Mouse (Mus musculus): ENCODE measurements around the gene Cyth1.

Cyth1 gene

DNA sequence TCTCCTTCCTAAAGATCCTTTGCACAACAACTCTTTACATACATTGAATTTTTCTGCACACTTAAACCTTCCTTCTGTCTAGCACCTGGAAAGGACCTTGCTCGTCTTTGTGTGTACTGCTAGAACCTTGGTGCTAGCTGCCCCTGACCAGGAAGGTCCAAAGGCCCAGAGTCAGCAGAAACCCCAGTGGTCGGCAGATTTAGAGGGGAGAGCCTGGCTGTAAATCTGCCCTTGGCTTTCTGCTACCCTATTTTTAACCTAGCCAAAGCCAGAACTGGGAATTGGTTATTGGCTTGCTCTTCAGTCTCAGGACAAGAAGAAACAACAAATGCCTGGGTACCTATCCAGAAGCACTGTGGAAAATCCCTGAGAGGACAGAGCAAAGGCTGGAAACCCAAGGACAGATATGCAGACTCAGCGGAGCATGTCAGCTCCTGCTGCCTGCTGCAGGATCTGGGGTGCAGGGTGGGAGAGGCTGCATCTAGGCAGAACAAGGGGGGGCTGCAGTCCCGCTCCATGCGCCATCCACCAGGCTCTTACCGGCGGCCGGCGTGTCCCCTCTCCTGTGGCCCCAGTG is 46.5 kb downstream of the Cyth1 start:
- no peak for DNase-seq (ENCODE audit: extremely low spot score, low read depth, low spot score)

- DNase-seq (ENCODE audit: extremely low spot score, low read depth, low spot score) = no peak
These were observed 47.3 kb downstream of the Cyth1 start for GRCm38 (mm10) chr11:118200834-118201830.

GRCm38 (mm10) chr11:118198296-118198600 is 50.1 kb downstream of the Cyth1 start:
- DNase-seq (ENCODE audit: extremely low spot score, low read depth, low spot score) = no peak

GRCm38 (mm10) chr11:118197508-118198295 is 50.7 kb downstream of the Cyth1 start:
- no peak for DNase-seq (ENCODE audit: extremely low spot score, low read depth, low spot score)

DNA sequence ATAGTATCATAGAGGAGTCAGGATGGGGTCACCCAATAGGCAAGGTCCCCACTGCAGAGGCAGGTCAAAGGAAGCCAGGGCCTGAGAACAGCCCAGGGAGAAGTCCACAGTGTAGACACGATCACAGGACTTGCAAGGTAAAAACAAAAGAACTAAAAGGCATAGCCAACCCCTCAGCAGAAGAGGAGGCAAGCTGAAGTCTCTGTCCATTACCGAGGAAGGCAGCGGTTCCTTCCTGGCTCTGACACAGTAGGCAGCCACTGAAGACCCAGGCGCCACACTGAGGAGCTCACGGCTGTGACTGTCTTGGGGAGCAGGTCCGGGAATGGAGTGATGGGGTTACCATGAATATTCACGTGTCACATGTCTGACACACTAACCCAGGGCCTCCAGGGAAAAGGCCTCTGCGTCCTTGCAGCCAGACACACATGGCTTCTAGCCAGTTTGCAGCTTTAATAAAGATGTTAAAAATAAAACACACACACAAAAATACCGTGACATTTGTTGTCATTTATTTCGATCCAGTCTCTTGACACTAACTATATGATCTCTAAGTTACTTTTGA is 51.5 kb downstream of the Cyth1 start:
- no peak for DNase-seq (ENCODE audit: extremely low spot score, low read depth, low spot score)

DNA sequence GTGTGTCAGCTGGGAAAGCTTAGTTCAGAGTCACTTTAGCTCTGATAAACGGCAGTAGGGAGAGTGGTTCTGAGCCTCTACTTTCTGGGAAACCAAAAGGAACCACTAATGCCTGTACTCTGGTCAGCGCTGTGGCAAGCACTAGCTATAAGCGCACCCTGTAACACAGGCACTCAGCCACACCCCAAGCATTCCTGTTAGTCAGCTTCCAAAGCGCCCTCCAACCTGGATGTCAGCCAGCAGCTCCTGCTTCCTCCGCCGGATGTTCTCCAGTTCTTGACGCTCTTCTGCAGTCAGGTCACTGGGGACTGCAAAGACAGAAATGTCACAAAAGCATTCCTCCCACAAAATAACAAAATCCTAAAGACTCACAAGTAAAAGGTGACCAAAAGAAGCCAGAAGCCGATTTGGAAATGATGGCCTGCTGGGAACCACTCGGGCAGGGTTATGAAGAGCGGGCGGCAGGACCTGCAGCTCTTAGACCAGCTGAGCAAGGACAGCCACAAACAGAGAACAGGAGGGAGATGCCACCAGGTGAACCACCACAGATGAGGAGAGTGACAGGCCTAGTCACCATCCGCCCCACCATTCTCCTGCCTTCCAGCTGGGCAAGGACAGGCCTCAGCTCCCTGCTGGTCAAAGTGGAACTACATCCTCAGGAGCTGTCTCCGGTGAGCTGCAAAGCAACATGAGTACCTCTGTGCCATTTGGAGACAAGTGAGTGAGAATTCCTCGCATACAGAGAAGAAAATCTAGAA is 54.8 kb downstream of the Cyth1 start:
- no peak for DNase-seq (ENCODE audit: extremely low spot score, low read depth, low spot score)

GRCm38 (mm10) chr11:118192973-118193372 is 55.4 kb downstream of the Cyth1 start:
- DNase-seq (ENCODE audit: extremely low spot score, low read depth, low spot score) = no peak

DNA sequence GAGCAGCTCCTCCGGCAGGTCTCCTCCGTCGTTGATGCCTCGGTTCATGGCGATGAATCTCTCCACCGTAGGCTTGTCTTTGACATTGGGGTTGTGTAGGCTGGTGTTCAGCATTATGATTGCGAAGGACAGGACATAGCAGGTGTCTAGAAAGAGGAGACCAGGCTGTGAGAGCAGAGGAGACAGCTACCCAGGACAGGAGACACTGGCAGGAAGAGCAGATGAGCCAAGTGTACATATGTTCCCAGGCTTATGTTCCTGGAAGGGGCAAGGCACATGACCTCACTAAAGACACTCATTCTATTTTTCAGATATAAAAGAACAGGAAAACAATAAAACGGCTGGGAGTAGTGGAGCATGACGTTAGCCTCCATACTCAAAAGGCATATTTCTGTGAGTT is 65.6 kb downstream of the Cyth1 start:
- DNase-seq (ENCODE audit: extremely low spot score, low read depth, low spot score) = no peak

- no peak for DNase-seq (ENCODE audit: extremely low spot score, low read depth, low spot score)
These were observed 66.0 kb downstream of the Cyth1 start for GRCm38 (mm10) chr11:118182353-118182752.

DNA sequence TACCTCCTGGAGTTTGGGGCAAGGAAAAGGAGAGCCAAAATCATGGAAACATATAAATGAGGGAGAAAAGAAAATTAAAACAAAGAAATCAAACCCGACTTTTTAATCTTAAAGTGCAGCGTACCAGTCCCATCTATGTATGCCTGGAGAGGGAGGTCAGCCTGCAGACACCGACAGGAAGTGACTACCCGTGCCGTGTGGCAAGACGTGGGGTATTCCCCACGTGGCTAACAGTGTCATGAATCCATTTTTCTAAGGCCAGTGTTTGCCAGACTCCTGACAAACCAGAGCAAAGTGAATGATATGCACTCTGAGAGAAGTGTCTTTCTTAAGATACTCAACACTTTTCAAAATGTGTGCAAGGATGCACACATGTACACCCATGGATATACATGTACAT is 68.2 kb downstream of the Cyth1 start:
- no peak for DNase-seq (ENCODE audit: extremely low spot score, low read depth, low spot score)

DNA sequence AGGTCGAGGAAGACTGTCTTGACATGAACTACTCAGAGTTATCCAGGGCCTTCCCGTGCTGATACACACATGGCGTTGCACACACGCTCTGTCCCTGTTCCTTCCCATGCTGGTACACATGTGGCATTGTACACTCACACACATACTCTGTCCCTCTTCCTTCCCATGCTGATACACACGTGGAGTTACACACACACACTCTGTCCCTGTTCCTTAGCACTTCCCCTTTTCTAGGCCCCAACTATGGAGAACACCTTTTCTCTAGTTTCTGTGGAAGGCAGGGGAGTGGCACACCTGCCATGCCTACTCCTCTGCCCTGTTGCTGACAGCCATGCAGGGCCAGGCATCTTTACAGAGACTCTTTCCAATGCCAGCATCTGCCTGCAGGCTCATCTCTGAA is 70.2 kb downstream of the Cyth1 start:
- no peak for DNase-seq (ENCODE audit: extremely low spot score, low read depth, low spot score)

- DNase-seq (ENCODE audit: extremely low spot score, low read depth, low spot score) = no peak
These were observed 73.6 kb downstream of the Cyth1 start for GRCm38 (mm10) chr11:118174752-118175151.

DNA sequence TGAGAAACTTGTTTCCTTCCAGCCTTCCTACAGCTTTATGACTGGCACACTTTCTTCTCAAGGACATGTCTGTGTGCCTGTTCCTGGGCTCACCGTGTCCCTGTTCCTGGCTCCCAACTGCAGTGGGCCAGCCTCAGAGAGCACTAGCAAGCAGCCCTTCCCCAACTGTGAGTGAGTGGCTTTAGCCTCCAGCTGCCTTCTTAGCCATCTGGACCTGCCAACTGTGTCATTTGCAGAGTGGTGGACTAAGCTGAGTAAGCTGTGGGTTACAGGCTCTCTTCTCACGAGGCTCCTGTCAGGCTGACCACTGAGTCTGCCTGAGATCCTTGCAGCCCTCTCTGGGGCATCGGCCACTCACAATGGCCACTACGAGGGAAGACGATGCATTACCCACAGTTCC is 75.6 kb downstream of the Cyth1 start:
- DNase-seq (ENCODE audit: extremely low spot score, low read depth, low spot score) = no peak

DNA sequence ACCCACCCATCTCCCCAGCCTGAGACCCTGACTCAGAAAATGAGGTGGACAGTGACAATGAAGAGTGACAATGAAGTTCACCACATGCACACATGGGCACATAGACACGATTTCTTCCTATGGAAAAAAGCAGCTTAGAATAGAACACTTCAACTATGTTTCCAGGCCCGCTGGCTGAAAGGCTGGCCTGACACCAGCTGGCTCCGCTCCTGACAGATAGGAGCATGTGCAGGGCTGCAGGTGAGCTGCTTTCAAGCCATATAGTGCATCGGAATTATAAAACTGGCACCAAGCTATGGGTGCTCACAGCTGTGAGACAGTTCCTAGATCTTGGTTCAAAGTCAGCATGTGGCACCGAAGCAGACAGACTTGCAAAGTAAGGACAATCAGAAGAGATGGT is 78.1 kb downstream of the Cyth1 start:
- no peak for DNase-seq (ENCODE audit: extremely low spot score, low read depth, low spot score)

GRCm38 (mm10) chr11:118168714-118169113 is 79.7 kb downstream of the Cyth1 start:
- no peak for DNase-seq (ENCODE audit: extremely low spot score, low read depth, low spot score)

GRCm38 (mm10) chr11:118166626-118167025 is 81.8 kb downstream of the Cyth1 start:
- no peak for DNase-seq (ENCODE audit: extremely low spot score, low read depth, low spot score)

GRCm38 (mm10) chr11:118165681-118166080 is 82.7 kb downstream of the Cyth1 start:
- DNase-seq (ENCODE audit: extremely low spot score, low read depth, low spot score) = no peak

DNA sequence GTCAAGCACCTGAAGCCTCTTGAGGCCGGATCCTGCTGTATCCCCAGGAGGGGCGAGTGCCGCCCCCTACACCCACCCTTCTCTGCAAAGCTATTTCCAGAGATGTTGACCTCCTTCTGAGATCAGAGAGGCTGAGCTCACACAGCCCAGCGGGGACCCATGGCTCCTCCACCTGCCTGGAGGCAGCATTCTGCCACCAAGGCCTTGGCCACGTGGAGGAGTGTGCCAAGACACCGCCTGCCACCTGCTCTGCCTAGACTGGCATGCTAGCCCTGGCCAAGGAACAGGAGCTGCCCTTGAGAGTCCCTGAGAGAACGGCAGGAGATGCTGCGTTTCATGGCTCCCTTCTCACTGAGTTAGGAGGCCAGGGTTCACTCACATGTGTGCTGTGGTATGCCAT is 83.8 kb downstream of the Cyth1 start:
- no peak for DNase-seq (ENCODE audit: extremely low spot score, low read depth, low spot score)

DNA sequence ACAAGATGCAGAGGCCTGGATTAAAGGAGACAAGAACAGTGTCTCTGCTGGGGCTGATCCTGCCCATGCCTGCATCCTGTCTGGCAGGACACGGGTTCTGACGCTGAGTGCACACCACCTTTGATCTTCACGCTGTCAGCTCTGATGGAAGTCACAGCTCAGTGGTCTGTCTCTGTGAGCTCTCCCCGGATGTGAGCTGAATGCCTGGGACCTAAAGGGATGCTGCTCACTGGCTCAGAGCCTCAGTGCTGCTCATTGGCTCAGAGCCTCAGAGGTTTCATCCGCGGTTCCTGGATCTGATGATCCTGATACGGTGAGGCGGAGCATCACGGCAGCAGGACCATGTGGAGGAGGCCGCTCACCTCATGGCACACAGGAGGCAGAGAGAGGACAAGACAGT is 86.1 kb downstream of the Cyth1 start:
- DNase-seq (ENCODE audit: extremely low spot score, low read depth, low spot score) = no peak

DNA sequence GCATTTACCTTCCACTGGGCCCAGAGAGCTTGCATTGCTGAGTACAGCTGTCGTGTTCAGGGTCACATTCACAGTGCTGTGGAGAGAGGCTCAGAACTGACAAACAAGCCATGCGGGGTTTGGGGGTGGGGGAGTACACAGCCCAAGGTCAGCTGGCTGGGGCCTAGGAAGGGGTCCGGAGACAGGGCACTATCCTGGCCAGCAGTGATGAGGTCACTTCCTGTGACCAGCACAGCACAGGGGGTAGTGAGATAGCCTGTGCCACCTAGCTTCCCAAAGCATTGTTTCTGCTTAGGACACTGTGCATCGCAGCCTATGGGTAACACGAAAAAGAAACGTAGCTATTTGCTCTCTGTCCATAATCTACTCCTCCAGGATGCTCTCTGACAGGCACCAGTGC is 87.2 kb downstream of the Cyth1 start:
- DNase-seq (ENCODE audit: extremely low spot score, low read depth, low spot score) = no peak

GRCm38 (mm10) chr11:118160763-118161162 is 87.6 kb downstream of the Cyth1 start:
- DNase-seq (ENCODE audit: extremely low spot score, low read depth, low spot score) = no peak
